Mouse (Mus musculus) heart, postnatal 14 days (tissue): ENCODE results near the gene Sec61a1. TPM values are rescaled to one million over a fixed set of nuclear protein-coding genes. Genes with fewer than 3 reads are reported as not detected.

ENCODE experiments used
- DNase-seq, 2 experiments: peaks; one replicate each; pipeline ENCODE4 v3.0.0; 2021 to 2022
- intact Hi-C: fragments of 180-260 bp; cut with DNase I; formaldehyde crosslinking; loops from one replicate; pipeline ENCODE4 v1.15.1; 2025
- long read RNA-seq, 2 experiments: library from polyadenylated mRNA; stranded (forward); transcript quantifications; one replicate each; pipeline ENCODE4 v2.0.0; 2021
- total RNA-seq, 2 experiments: library from RNA; stranded (reverse); gene quantifications; 2 replicates each; pipeline ENCODE4 v1.2.3; 2021

Sec61a1 gene
- 10 to 100 TPM; 62.0 to 64.2 TPM for total RNA-seq
- long read RNA-seq, experiment 1, transcript Sec61a1-201 (12 exons, 3,172 nt) = major isoform, 30 of 37 reads
- long read RNA-seq, experiment 1, partial matches to known transcripts = 0 of 37 reads
- long read RNA-seq, experiment 1, other reads (novel, unspliced or antisense) = 5 of 37 reads
- long read RNA-seq, experiment 2, transcript Sec61a1-201 (12 exons, 3,172 nt) = major isoform, 23 of 32 reads
- long read RNA-seq, experiment 2, partial matches to known transcripts = 3 of 32 reads
- long read RNA-seq, experiment 2, other reads (novel, unspliced or antisense) = 6 of 32 reads

DNA sequence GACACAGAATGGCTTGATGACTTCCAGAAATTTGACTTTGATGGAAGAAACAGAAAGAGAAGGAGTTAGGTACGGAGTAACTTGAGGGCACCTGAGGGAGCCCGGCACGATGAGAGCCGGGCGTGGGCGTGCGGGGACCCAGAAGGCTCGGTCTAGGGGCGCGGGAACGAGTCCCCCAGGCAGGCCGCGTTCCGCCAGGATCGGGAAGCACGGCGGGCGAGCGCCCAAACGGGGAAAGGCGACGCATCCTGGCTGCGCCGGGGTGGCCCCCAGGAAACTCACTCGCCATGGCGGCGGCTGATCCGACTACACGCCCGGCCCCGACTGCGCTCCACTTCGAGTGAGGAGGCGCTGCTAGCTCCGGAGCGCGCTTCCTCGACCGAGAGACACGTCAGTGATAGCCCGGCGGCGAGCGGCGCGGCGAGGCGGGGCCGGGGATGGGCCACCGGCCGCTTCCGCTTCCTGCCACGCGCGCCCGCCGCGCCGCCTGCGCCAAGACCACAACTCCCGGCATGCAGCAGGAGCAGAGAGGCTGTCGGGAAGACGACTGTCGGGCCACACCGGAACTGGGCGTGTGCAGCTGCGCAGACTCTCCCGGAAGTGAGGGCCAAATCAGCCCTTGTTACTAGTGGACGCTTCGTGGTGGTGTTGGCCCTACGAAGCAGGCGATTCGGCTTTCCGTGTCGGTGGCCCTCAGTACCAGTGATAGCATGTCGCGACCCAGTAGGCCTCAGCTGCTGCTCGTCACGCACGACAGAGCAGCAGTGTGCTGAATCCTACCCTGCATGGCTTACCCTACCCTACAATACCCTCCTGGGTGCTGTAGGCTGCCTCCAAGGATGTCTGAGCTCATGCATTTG is at the start of gene Sec61a1:
Gene Sec61a1 (minus strand): TSS at position 502 of the 860 bp plus-strand sequence.
- intact Hi-C loops = no loop called here

DNA sequence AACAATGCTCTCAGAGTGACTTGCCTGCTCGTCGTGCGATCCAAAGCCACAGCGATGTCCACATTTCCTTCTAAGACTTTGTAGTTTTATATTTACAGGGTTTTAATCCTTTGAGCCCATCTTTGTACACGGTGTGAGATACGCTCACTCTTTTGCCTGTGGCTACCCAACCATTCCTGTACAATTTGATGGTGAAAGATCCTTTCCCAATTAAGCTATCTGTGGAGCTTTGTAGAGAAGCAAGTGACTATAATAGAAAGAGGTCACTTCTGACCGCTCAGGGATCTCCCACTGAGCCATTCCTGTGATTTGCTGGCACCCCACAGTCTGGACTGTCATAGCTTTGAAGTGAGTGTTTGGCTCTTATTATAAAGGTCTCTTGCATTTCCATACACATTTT is 48.0 kb upstream of the Sec61a1 start:
- DNase-seq = no peak
- intact Hi-C loops = no loop called here

More for the DNA sequence above, at the start of gene Sec61a1:
- peak; percentile 96 for DNase-seq

DNA sequence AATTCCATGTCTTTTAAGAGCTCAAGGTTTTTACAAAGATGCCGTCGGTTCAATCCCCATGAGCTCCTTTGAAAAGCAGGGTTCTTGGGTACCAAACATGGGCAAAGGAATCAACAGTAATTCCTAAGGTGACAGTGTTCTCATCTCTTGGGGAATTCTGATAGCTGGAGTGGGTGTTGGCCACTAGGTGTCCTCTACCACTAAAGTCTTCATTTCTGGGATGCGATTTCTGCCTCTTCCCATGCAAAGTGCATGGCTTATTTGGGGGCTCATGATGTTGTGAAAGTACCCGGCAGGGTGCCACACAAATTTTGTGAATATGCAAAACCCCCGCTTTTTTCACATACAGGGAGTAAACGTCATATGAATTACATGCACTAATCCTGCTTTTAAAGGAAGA is 46.3 kb upstream of the Sec61a1 start:
- intact Hi-C loops = no loop called here
- DNase-seq = peak in 1 of 2 experiments; percentile 7

DNA sequence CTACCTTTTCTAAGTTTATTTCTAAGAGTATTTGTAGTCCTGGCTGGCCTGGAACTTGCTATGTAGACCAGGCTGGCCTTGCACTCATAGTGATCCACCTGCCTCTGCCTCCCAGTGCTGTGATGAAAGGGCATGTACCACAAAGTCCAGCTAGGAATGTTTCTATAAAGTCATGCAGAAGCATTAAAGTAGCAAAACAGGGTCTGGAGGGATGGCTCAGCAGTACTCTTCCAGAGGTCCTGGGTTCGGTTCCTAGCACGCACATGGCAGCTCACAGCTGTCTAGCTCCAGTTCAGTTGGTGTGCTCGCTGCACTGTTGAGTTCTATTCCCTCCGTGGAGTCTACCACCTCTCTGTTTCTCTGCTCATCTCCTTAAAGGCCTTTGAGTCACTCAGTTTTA is 41.5 kb upstream of the Sec61a1 start:
- no peak for DNase-seq
- intact Hi-C loops = no loop called here

DNA sequence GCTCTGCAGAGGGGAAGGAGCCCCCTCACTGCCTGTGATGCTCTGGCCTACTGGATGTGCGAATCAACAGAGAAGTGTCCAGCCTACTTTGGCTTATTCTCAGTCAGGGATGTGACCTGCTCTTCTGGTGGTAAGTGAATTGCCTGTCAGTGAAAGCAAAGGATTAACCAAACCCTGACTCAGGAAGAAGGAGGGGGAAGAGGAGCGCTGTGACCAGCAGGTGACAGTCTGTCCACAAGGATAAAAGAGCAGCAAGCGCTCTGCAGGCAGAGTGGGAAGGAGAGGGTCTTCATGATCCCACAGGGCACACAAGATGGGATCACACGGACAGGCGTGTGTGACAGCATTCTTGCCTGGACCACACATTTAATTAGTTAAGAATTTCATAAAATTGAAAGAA is 41.0 kb upstream of the Sec61a1 start:
- DNase-seq = no peak
- intact Hi-C loops = no loop called here

DNA sequence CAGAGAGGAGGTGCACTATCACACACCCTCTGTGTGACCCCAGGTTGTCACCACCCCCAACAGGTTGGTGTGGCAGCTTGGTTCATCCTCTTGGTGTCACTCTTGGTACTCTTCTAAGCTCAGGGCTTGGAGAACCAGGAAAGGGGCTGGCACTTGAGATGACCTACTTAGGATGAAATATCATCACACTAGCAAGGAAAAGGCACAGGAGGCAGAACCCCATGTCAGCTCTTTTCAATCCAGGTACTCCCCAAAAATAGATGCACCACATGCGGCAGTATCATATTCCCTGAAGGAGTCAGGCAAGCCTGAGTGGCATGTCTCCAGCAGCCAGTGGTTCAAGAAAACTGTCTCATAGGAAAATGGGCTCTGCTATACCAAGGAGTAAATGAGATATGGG is 39.4 kb upstream of the Sec61a1 start:
- intact Hi-C loops = no loop called here

DNA sequence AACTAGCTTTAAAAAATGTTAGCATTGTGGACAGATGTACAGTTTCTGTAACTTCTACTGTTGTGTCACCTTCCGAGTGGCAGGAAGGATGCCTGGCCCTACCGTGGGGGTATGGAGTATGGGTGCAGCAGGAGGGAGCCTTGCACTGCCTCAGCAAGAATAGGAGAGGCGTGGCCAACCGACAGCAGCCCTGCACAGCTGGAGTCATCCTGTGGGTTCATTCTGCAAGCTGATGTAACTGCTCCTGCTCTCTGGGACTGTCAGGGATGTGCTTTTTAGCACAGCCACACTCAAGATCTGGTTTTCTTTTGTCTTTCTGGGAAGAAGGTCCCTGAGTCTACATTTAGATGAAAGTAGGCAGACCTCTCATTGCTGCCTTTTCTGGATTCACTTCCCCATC is 38.8 kb upstream of the Sec61a1 start:
- intact Hi-C loops = no loop called here

More for the DNA sequence above, 39.4 kb upstream of the Sec61a1 start:
- no peak for DNase-seq

DNA sequence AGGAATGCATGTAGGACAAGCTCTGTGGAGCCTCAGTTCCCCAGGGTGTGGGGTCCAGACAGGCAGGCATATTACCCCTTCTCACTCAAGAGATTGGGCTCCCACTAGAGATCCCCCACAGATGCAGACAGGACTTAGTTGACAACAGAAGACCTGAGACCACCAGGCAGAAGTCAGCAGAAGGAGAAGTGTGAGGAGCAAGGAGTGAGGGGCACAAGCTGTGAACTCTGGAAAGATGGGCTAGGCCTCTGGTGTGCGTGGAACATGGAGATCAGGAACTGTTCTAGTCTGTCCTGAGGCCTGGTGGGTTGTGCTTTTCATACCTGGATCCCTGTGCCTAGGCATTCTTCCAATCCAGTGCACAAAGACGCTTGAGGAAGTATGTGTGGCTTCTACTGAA is 31.2 kb upstream of the Sec61a1 start:
- intact Hi-C loops = loop anchor here (2.0 to 5.0 kb wide), 3 partner anchors 281 to 342 kb away; no protein-coding TSS in a partner anchor

More for the DNA sequence above, 38.8 kb upstream of the Sec61a1 start:
- DNase-seq = no peak

DNA sequence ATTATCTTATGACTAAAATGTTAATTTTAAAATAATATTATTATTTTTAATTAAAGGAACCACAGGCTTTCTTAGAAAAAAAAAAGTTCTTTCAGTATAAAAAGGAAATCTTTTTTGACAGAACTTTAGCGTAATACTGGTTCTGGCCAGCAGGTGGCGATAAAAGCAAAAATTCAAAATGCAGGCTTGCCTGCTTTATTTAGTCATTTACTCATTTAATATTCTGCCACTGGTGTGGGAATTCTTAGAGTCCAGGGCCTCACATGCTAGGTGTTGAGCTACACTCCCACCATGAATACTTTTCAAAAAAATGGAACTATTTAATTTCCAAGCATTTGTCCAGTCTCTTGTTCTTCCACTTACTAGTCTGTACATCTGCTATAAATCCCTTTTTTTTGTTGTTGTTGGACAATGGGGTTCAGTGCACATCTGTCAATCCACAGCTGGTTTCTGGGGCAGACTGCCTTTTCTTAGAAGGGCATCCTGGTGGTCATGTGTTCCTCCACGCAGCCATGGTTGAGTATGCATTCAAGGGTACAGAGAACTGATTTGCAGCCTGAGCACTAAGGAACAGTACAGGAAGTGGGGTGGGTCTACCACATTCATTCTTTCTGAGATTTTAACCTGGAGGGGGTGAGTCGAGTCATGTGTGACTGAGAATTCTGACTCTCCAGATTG is 30.6 kb upstream of the Sec61a1 start:
- intact Hi-C loops = loop anchor here (2.0 to 5.0 kb wide), 2 partner anchors 306 to 343 kb away; no protein-coding TSS in a partner anchor
- peak; percentile 59 to 79 for DNase-seq

More for the DNA sequence above, 31.2 kb upstream of the Sec61a1 start:
- DNase-seq = no peak

DNA sequence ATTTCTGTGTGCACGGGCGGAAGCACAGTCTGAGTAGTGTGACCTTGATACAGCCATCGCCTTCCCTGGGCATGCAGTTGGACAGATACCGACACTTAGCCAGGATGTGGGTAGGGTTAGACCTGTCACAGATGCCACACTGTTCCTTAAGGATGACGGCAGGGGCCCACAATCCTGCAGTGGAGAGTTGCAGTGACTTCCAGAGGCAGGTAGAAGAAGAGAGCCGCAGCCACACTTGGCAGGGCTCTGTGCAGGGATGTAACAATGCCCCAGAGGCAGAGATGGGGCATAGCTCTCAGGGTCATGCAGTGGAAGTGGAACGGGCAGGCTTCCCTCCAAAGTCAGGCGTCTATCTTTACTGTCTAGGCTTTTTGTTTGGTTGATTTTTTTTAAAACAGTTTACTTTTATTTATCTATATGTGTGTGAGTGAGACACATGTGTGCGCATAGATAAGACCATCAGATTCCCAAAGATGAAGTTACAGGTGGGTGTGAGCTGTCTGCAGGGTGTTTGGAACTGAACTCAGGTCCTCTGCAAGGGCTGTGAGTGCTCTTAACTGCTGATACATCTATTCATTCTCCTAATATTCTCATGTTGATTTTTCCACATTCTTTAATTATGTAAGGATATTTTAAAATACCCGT is 29.8 kb upstream of the Sec61a1 start:
- intact Hi-C loops = loop anchor here (2.0 to 5.0 kb wide), 2 partner anchors 306 to 344 kb away; no protein-coding TSS in a partner anchor
- DNase-seq = no peak

DNA sequence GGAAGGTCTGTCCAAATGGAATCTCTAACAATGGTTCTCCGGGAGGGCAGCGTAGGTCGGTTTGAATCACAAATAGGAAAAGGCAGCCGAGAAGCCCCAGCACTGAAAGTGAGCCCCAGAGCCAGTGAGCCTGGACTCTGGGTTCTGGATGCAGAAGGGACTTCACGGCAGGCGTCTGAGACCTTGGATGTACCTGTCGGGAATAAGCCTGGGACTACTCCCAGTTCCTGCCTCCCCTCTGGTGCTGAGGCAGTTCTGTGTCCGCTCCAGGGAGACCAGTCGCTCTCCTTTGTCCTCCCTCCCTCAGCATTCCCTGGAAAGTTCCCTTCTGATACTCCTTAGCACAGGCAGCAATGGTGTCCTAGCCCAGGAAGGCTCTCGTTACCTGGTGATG is 26.7 kb upstream of the Sec61a1 start:
- intact Hi-C loops = loop anchor here (5.0 kb wide), 1 partner anchor 347 kb away; no protein-coding TSS in a partner anchor
- no peak for DNase-seq

DNA sequence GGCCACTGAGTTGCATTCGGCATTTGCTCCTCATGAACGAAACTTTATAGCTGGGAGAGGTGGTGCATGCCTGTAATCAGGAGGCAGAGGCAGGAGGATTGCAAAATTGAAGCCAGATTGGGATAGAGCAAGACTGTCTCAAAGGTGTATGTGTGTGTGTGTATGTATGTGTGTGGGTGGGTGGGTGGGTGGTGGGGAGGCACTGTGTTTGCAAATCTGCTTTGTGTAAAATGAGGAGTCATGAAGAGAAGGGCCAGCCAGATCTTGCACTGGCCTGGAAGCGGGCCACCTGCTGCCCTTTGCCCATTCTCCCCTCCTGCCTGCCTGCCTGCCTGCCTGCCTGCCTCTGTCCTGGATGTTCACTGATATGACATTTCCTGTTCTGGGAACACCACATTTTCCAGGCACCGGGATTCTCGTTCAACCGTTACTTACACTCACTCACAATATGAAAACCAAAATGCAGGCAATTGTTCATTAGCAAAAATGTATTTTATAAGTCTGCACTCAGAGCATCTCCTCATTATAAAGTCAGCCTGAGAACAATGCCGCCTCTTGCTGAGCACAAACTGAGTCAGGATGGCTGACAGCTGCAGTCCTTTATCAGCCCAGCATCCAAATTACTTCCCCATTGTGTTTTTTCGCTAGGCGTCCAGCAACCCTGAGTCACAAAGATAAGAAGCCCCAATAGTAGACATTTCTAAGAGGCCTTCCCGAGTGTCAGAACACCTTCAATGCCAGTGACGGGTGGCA is 26.1 kb upstream of the Sec61a1 start:
- intact Hi-C loops = loop anchor here (5.0 kb wide), 1 partner anchor 347 kb away; no protein-coding TSS in a partner anchor

DNA sequence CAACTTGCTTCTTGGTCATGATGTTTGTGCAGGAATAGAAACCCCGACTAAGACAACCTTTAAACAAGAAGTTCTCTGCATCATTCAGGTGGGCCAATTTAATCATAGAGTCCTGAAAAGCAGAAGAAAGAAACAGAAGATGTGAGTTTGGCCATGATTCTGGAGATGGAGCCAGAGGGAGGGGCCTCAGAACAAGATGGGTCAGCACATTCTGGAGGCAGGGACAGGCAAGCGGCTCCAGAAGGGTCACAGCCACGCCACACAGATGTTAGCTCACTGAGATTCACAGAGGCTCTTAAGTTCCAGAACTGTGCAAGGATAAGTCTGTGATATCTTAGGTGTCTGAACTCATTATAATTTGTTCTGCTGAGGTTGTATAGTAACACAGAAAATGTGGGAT is 25.5 kb upstream of the Sec61a1 start:
- intact Hi-C loops = no loop called here

More for the DNA sequence above, 26.1 kb upstream of the Sec61a1 start:
- DNase-seq = no peak

DNA sequence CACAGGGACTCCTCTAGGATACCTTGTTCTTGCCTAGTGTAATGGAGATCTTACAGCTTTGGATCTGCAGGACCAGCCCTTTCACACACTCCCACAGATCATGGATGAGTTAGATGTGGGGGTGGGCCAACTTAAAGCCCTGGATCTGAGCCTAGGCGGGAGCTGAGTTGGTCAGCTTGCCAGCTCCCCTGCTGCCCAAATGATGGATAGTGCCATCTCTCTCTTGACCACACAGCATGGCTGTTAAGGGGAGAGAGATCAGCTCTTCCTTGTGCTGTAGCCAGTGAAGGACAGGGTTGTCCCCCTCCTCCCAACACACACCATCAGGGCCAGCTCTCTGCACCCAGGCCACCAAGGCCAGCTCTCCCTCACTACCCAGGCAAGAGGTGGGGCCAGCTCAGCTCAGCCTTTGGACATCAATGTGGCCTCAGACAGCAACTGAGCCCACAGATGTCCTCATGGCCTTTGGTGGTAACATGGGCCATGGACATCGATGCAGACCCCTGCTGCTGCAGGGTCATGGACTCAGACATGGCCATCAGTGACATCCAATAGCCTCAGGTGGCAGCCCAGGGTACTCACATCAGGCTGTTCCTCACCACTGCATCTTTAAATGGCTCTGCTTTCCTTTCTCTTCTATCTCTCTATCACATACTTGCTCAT is 21.5 kb upstream of the Sec61a1 start:
- DNase-seq = no peak
- intact Hi-C loops = no loop called here

More for the DNA sequence above, 25.5 kb upstream of the Sec61a1 start:
- DNase-seq = no peak

DNA sequence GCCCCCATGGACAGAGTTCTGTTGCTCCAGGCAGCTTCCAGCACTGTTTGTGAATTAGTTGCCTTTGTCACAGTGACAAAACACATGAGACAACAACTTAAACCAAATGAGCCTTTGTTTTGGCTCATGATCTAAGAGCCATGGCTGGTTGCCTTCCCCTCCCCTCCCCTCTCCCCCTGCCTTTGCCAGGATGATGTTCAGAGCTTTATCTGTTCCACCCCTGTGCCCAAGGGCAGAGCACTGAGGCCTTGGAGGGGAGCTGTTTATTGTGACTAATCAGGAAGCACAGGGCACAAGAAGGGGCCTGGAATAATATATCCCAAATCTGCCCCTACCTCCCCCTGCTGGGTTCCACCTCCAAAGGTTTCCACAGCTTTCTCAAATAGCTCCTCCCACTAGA is 11.6 kb upstream of the Sec61a1 start:
- intact Hi-C loops = no loop called here
- DNase-seq = no peak

DNA sequence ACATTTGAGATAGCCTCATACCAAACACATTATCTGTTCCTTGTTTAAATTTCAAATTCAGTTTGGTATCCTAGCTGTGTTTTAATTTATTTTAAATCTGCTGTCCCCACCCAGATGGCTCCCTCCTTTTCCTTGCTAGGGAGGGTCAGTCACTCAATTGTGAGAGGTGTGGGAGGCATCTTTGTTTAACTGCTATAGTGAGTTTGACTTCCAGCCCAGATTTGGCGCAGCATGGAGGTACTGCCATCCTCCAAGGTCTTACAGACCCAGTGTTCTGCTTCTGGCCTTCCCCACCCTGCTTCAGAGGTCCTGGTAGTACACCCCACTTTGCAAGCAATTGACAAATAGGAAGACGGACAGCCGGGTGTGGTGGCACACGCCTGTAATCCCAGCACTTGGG is 5.4 kb upstream of the Sec61a1 start:
- no peak for DNase-seq
- intact Hi-C loops = no loop called here

DNA sequence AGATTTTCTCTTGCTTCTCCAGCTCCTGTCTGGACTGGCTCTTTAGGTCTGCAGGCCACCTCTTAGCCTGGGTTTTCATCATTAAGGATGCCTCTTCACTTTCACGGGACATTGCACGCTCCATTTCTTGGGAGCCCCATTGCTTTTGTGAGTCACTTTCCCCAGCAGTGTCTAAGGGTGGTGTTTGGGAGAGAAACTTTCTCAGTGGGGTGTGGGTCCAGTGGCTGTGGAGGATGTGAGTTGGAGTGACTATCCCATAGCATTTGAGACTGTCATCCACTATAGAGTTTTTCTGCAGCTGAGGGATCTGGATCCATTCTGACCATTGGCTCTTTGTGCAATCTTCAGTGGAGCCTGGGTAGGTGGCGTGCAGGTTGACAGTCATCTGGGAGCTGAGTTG is 4.7 kb upstream of the Sec61a1 start:
- intact Hi-C loops = no loop called here

DNA sequence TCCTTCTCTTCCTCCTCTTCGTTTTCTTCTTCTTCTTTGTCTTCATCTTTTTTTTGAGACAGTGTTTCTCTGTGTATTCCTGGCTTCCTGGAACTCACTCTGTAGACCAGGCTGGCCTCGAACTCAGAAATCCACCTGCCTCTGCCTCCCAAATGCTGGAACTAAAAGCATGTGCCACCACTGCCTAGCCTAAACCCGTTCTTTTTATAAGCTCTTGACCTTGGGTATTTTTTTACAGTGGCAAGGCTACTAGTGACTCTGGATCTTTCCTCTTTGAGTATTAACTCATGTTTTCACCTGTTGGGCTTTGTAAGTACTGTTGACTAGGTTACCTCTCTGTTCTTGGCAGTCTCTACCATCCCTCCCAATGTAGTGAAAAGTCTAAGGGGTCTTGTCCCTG is 4.3 kb upstream of the Sec61a1 start:
- DNase-seq = no peak
- intact Hi-C loops = no loop called here

More for the DNA sequence above, 4.7 kb upstream of the Sec61a1 start:
- no peak for DNase-seq

DNA sequence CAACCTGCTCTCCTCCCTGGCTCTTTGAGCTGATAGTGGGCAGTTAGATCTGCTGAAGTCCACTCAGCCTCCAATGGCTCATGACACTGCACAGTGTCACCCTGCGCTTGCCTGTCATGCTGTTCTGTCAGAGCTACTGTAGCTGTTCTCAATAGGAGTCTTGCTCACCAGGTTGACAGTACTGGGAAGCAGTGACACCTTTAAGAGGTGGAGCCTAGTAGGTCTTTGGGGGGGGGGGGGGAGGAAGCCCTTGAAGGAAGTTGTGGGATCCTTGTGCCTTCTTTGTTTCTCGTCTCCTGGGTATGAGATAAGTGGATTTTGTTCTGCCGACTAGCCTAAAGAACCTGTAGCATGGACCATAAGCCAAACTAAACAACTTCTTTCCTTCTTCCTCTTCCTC is 3.9 kb upstream of the Sec61a1 start:
- intact Hi-C loops = no loop called here
- DNase-seq = no peak
